Mouse (Mus musculus): ENCODE results near the gene Numb. TPM values are rescaled to one million over a fixed set of nuclear protein-coding genes. Genes with fewer than 3 reads are reported as not detected.

The Numb gene
- total and polyA plus RNA-seq, 3 experiments: 8.4 to 14.6 TPM; not detected in 1

DNA sequence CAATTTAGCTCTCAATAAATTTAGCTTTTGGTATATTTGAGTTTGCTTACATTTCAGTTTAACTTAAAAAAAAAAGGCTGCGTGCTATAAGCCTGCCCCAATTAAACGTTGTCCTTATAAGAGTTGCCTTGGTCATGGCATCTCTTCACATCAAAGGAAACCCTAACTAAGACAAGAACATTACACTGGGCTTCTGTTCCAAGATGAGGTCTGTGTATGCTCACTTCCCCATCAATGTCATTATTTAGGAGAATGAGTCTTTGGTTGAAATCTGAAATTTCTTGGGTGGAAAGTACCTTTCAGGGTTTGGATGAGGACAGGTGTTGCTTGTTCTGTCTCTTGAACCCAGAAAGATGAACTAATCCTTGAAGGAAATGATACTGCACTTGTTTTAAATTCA lies 73.9 kb downstream of the Numb start:
- Histone ChIP-seq H3K9me3 (replicated peaks; ENCODE audit: insufficient read depth, low read length) (no peaks in the 10 kb centered on the region), H3K9ac (ENCODE audit: control insufficient read depth, low read depth, low read length, poor library complexity, severe bottlenecking) (no peak overlapping the region), H3K79me2 (ENCODE audit: control insufficient read depth, insufficient read depth, low read length, poor library complexity) (no peaks in the 10 kb centered on the region), H3K36me3 (ENCODE audit: control insufficient read depth in 1 of 2, insufficient read depth in 2 of 2, low read length in 2 of 2) (no peaks in the 10 kb centered on the region; a peak in 2 of 4 replicates), H3K27me3 (ENCODE audit: control insufficient read depth in 1 of 2, insufficient read depth in 2 of 2, low read length in 2 of 2) (no peaks in the 10 kb centered on the region), H3K4me1 (ENCODE audit: control insufficient read depth in 1 of 2, insufficient read depth in 2 of 2, low read length in 2 of 2) (no peaks in the 10 kb centered on the region), H3K27ac (ENCODE audit: control insufficient read depth, low read depth, low read length) (no peak overlapping the region), H3K4me3 (ENCODE audit: control insufficient read depth in 1 of 2, insufficient read depth in 1 of 2, low read depth in 2 of 2, low read length in 2 of 2) (no peak overlapping the region)
- TF ChIP-seq GATA1 (IDR thresholded peaks at IDR 0.05; ENCODE audit: low read depth, low read length) (no peak), E2F4 (IDR thresholded peaks at IDR 0.05; ENCODE audit: borderline replicate concordance, low read depth, low read length) (no peak)
- no peak for DNase-seq (ENCODE audit: low read depth, low spot score)

DNA sequence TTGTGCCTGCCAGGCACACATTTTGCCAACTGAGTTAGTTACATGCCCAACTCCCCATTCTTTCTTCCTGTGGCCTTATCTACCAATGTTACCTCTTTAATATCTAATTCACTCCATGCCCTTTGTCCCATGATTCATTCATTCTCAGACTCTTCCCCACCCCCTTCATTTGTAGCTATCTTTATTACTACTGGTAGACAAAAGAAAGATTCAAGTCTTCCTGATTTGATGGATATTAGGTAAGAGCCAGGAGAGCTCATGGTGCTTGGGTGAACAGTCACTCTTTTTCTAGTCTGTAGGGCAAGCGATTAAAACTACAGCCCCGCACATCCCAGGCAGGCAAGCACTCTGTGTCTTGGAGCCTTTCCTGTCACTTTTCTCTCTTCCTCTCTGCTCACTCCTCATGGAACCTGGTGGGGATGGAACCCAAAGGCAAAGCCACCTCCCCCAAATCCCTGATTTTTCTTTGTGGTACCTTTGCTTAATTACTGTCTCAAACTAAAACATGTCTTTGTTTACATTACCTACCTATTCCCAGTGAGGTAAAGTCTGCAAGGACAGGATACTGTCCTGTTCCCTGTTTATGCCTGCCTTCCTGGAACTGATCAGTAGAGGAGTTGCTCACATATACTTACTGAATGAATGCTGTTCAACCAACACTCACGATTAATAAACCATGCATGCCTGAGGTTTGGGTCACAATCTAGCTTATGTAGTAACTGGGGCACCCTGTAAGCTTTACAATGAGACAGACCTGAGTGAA lies 78.9 kb downstream of the Numb start:
- Histone ChIP-seq H3K9me3 (replicated peaks; ENCODE audit: insufficient read depth, low read length) (no peaks in the 10 kb centered on the region), H3K27ac (ENCODE audit: control insufficient read depth, low read depth, low read length) (no peak overlapping the region), H3K27me3 (ENCODE audit: control insufficient read depth in 1 of 2, insufficient read depth in 2 of 2, low read length in 2 of 2) (no peaks in the 10 kb centered on the region), H3K79me2 (ENCODE audit: control insufficient read depth, insufficient read depth, low read length, poor library complexity) (no peaks in the 10 kb centered on the region), H3K9ac (ENCODE audit: control insufficient read depth, low read depth, low read length, poor library complexity, severe bottlenecking) (no peak overlapping the region), H3K4me3 (ENCODE audit: control insufficient read depth in 1 of 2, insufficient read depth in 1 of 2, low read depth in 2 of 2, low read length in 2 of 2) (no peak overlapping the region), H3K4me1 (ENCODE audit: control insufficient read depth in 1 of 2, insufficient read depth in 2 of 2, low read length in 2 of 2) (no peaks in the 10 kb centered on the region), H3K36me3 (ENCODE audit: control insufficient read depth in 1 of 2, insufficient read depth in 2 of 2, low read length in 2 of 2) (peaks cover 0 to 3% of the 10 kb centered on the region in 2 experiments; a peak in 3 of 4 replicates)
- no peak for DNase-seq (ENCODE audit: low read depth, low spot score)
- TF ChIP-seq POLR2AphosphoS5 (IDR thresholded peaks at IDR 0.05; ENCODE audit: borderline replicate concordance, low read depth, low read length) (no peak), KAT2A (conservative IDR thresholded peaks at IDR 0.05; ENCODE audit: low read depth, low read length) (no peak), ZNF384 (IDR thresholded peaks at IDR 0.05; ENCODE audit: low read depth, low read length) (no peak), ZMIZ1 (IDR thresholded peaks at IDR 0.05; ENCODE audit: low read depth, low read length) (no peak), MXI1 (IDR thresholded peaks at IDR 0.05; ENCODE audit: low read depth, low read length) (no peak), TAL1 (IDR thresholded peaks at IDR 0.05; ENCODE audit: low read length) (no peak), NELFE (IDR thresholded peaks at IDR 0.05; ENCODE audit: low read depth, low read length) (no peak), USF1 (IDR thresholded peaks at IDR 0.05; ENCODE audit: low read depth, low read length) (no peak), RCOR1 (IDR thresholded peaks at IDR 0.05; ENCODE audit: low read depth, low read length) (no peak), EP300 (IDR thresholded peaks at IDR 0.05; ENCODE audit: low read depth in 1 of 2, low read length in 2 of 2) (no peak), UBTF (IDR thresholded peaks at IDR 0.05; ENCODE audit: borderline replicate concordance, insufficient read depth, low read depth, low read length) (no peak)

Data from MEL (cell line).